Mouse (Mus musculus): ENCODE measurements around the gene Mxd3. TPM values are rescaled to one million over a fixed set of nuclear protein-coding genes. Genes with fewer than 3 reads are reported as not detected.

The Mxd3 gene
- total RNA-seq, 1 experiment from 2014 or later = 10.9 TPM

Other genes starting within 250 kb of the Mxd3 start
- 26.1 and 33.5 TPM in 2 replicates for gene Uimc1, start 229.5 kb downstream of the Mxd3 start, total RNA-seq (2021)
- gene Zfp346, start 224.5 kb downstream of the Mxd3 start, total RNA-seq (2021) = 44.7 and 45.0 TPM in 2 replicates
- not detected in 2 replicates for gene Gm17617, start 196.3 kb downstream of the Mxd3 start, total RNA-seq (2021)
- gene Fgfr4, start 177.2 kb downstream of the Mxd3 start, total RNA-seq (2021) = 39.2 and 46.7 TPM in 2 replicates
- gene Nsd1, start 120.0 kb downstream of the Mxd3 start, total RNA-seq (2021) = 120 and 132 TPM in 2 replicates
- gene Prelid1, start 9.3 kb downstream of the Mxd3 start, total RNA-seq (2021) = 170 and 174 TPM in 2 replicates
- 53.7 and 60.7 TPM in 2 replicates for gene Rab24, start 7.9 kb downstream of the Mxd3 start, total RNA-seq (2021)
- gene Lman2, start 33.0 kb upstream of the Mxd3 start, total RNA-seq (2021) = 105 and 107 TPM in 2 replicates
- 0.44 and 4.5 TPM in 2 replicates for gene Rgs14, start 39.9 kb upstream of the Mxd3 start, total RNA-seq (2021)
- gene Slc34a1, start 68.4 kb upstream of the Mxd3 start, total RNA-seq (2021) = 0.33 TPM in 1 of 2 replicates, not detected in the other
- not detected in 2 replicates for gene Pfn3, start 85.4 kb upstream of the Mxd3 start, total RNA-seq (2021)
- 4.3 and 60.0 TPM in 2 replicates for gene F12, start 97.0 kb upstream of the Mxd3 start, total RNA-seq (2021)
- 35.3 and 55.4 TPM in 2 replicates for gene Grk6, start 115.2 kb upstream of the Mxd3 start, total RNA-seq (2021)
- gene Prr7, start 134.4 kb upstream of the Mxd3 start, total RNA-seq (2021) = 3.1 and 6.0 TPM in 2 replicates
- 24.0 and 24.9 TPM in 2 replicates for gene Dbn1, start 158.3 kb upstream of the Mxd3 start, total RNA-seq (2021)
- gene Pdlim7, start 183.9 kb upstream of the Mxd3 start, total RNA-seq (2021) = 23.8 and 26.7 TPM in 2 replicates
- gene Dok3, start 199.5 kb upstream of the Mxd3 start, total RNA-seq (2021) = 3.4 and 11.6 TPM in 2 replicates
- 38.4 and 46.0 TPM in 2 replicates for gene Ddx41, start 206.8 kb upstream of the Mxd3 start, total RNA-seq (2021)
- gene Fam193b, start 241.3 kb upstream of the Mxd3 start, total RNA-seq (2021) = 42.5 and 50.2 TPM in 2 replicates
- gene Tmed9, start 243.9 kb upstream of the Mxd3 start, total RNA-seq (2021) = 145 and 156 TPM in 2 replicates

Data from adrenal gland, postnatal 14 days (tissue).